Mouse (Mus musculus): ENCODE data around the gene Dynll1. TPM values are rescaled to one million over a fixed set of nuclear protein-coding genes. Genes with fewer than 3 reads are reported as not detected.

Gene Dynll1
- polyA plus RNA-seq, 1 experiment: 91.7 TPM

GRCm38 (mm10) chr5:115261880-115262279 is 38.9 kb downstream of the Dynll1 start:
- TF ChIP-seq GATA1 (IDR thresholded peaks at IDR 0.05; ENCODE audit: low read length): no peak
- no peak for TF ChIP-seq TAL1 (IDR thresholded peaks at IDR 0.05; ENCODE audit: low read length)
- Histone ChIP-seq H3K4me1 (ENCODE audit: control insufficient read depth) (peaks cover 80% of the 10 kb centered on the region), H3K36me3 (ENCODE audit: control insufficient read depth) (peaks cover 97% of the 10 kb centered on the region), H3K9me3 (ENCODE audit: control insufficient read depth, low read length) (no peaks in the 10 kb centered on the region), H3K4me3 (replicated peaks) (no peak overlapping the region), H3K27me3 (ENCODE audit: control insufficient read depth) (no peaks in the 10 kb centered on the region)

DNA sequence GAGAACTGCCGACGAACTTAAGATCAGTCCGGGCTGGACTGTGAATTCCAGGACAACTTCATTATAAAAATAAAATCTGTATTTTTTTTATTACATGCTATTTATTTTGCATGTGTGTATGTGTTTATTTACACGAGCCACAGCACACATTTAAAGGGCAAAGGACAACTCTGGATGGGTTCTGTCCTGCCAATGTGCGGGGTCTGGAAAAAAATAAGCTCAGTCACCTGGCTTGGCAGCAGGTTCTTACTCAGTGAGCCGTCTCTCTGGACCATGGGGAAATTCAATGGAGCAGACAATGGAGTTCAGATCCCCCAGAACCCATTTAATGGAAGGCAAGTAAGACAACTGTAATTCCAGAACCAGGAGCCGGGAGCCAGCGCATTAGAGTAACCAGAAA is 39.7 kb downstream of the Dynll1 start:
- peaks cover 97% of the 10 kb centered on the region for H3K36me3 ChIP-seq (ENCODE audit: control insufficient read depth)

GRCm38 (mm10) chr5:115260356-115260755 is 40.4 kb downstream of the Dynll1 start:
- Histone ChIP-seq H3K9me3 (ENCODE audit: control insufficient read depth, low read length) (no peaks in the 10 kb centered on the region), H3K4me1 (ENCODE audit: control insufficient read depth) (peaks cover 78% of the 10 kb centered on the region), H3K36me3 (ENCODE audit: control insufficient read depth) (peaks cover 97% of the 10 kb centered on the region), H3K4me3 (replicated peaks) (no peak overlapping the region), H3K27me3 (ENCODE audit: control insufficient read depth) (no peaks in the 10 kb centered on the region)
- TF ChIP-seq GATA1 (IDR thresholded peaks at IDR 0.05; ENCODE audit: low read length) (no peak), TAL1 (IDR thresholded peaks at IDR 0.05; ENCODE audit: low read length) (no peak)

More for the DNA sequence above, 39.7 kb downstream of the Dynll1 start:
- no peaks in the 10 kb centered on the region for H3K9me3 ChIP-seq (ENCODE audit: control insufficient read depth, low read length)
- no peak overlapping the region for H3K4me3 ChIP-seq (replicated peaks)
- TF ChIP-seq TAL1 (IDR thresholded peaks at IDR 0.05; ENCODE audit: low read length) (no peak), GATA1 (IDR thresholded peaks at IDR 0.05; ENCODE audit: low read length) (no peak)
- no peaks in the 10 kb centered on the region for H3K27me3 ChIP-seq (ENCODE audit: control insufficient read depth)
- peaks cover 79% of the 10 kb centered on the region for H3K4me1 ChIP-seq (ENCODE audit: control insufficient read depth)

- Histone ChIP-seq H3K4me1 (ENCODE audit: control insufficient read depth) (peaks cover 49% of the 10 kb centered on the region), H3K36me3 (ENCODE audit: control insufficient read depth) (peaks cover 82% of the 10 kb centered on the region), H3K4me3 (replicated peaks) (no peak overlapping the region), H3K9me3 (ENCODE audit: control insufficient read depth, low read length) (no peaks in the 10 kb centered on the region), H3K27me3 (ENCODE audit: control insufficient read depth) (no peaks in the 10 kb centered on the region)
- no peak for TF ChIP-seq TAL1 (IDR thresholded peaks at IDR 0.05; ENCODE audit: low read length)
- no peak for TF ChIP-seq GATA1 (IDR thresholded peaks at IDR 0.05; ENCODE audit: low read length)
Measured at GRCm38 (mm10) chr5:115256909-115257546, 43.8 kb downstream of the Dynll1 start.

DNA sequence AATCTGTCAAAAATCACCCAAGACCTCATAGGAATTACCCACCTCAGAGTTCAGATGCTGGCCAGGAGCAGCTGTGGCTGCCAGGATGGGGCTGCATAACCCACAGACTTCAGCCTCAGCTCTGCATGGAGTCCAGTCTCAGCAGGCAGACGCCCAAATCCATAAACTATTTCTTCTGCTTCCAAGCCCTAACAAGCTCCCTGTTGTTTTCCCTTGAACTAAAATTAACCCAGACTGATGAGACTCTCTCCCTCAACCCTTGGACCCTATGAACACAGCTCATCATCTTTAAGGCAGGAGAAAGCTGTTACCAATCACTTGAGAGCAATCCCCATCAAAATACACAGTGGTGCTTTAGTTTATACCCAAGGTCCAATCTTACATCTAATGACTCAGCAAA is 45.3 kb downstream of the Dynll1 start:
- Histone ChIP-seq H3K4me3 (replicated peaks) (no peak overlapping the region), H3K27me3 (ENCODE audit: control insufficient read depth) (no peaks in the 10 kb centered on the region), H3K4me1 (ENCODE audit: control insufficient read depth) (peaks cover 35% of the 10 kb centered on the region), H3K9me3 (ENCODE audit: control insufficient read depth, low read length) (no peaks in the 10 kb centered on the region), H3K36me3 (ENCODE audit: control insufficient read depth) (peaks cover 80% of the 10 kb centered on the region)
- no peak for TF ChIP-seq GATA1 (IDR thresholded peaks at IDR 0.05; ENCODE audit: low read length)
- TF ChIP-seq TAL1 (IDR thresholded peaks at IDR 0.05; ENCODE audit: low read length): no peak

Other genes starting within 250 kb of the Dynll1 start
- not detected in 2 replicates for gene Gm10401, start 202.7 kb downstream of the Dynll1 start, polyA plus RNA-seq (2012)
- gene Acads, start 181.7 kb downstream of the Dynll1 start, polyA plus RNA-seq (2012): 0.71 and 0.84 TPM in 2 replicates
- gene Unc119b, start 166.0 kb downstream of the Dynll1 start, polyA plus RNA-seq (2012): 1.3 and 1.6 TPM in 2 replicates
- gene Mlec, start 142.8 kb downstream of the Dynll1 start, polyA plus RNA-seq (2012): 0.53 and 0.69 TPM in 2 replicates
- gene Cabp1, start 106.6 kb downstream of the Dynll1 start, polyA plus RNA-seq (2012): not detected in 2 replicates
- 12.0 and 13.2 TPM in 2 replicates for gene Pop5, start 65.2 kb downstream of the Dynll1 start, polyA plus RNA-seq (2012)
- gene Rnf10, start 28.1 kb downstream of the Dynll1 start, polyA plus RNA-seq (2012): 97.3 and 107 TPM in 2 replicates
- 1.6 and 1.9 TPM in 2 replicates for gene Coq5, start 21.3 kb downstream of the Dynll1 start, polyA plus RNA-seq (2012)
- gene Srsf9, start 26.2 kb upstream of the Dynll1 start, polyA plus RNA-seq (2012): 5.3 and 5.5 TPM in 2 replicates
- gene Gatc, start 40.2 kb upstream of the Dynll1 start, polyA plus RNA-seq (2012): 1.4 and 1.7 TPM in 2 replicates
- 0.33 and 0.72 TPM in 2 replicates for gene Triap1, start 40.2 kb upstream of the Dynll1 start, polyA plus RNA-seq (2012)
- 742 and 772 TPM in 2 replicates for gene Cox6a1, start 48.0 kb upstream of the Dynll1 start, polyA plus RNA-seq (2012)
- gene Msi1, start 128.6 kb upstream of the Dynll1 start, polyA plus RNA-seq (2012): 0.14 TPM in 1 of 2 replicates, not detected in the other
- not detected in 2 replicates for gene Pla2g1b, start 165.3 kb upstream of the Dynll1 start, polyA plus RNA-seq (2012)
- gene Sirt4, start 183.7 kb upstream of the Dynll1 start, polyA plus RNA-seq (2012): 0.23 and 0.45 TPM in 2 replicates
- 1.6 and 2.0 TPM in 2 replicates for gene Pxn, start 205.7 kb upstream of the Dynll1 start, polyA plus RNA-seq (2012)